Mouse (Mus musculus): Measurements from ENCODE around the gene Tnfsf13. TPM values are rescaled to one million over a fixed set of nuclear protein-coding genes. Genes with fewer than 3 reads are reported as not detected.
A peak's percentile ranks its signal among the peaks of the same experiment; 100 is the strongest.
"Not testable (repeated sequence)": the region's sequence is repeated elsewhere in the genome, so short reads cannot be mapped to it uniquely, and the experiment has no call there.

Tnfsf13 gene
- total RNA-seq, 2 experiments from 2014 or later, result 1.5 to 1.7 TPM

DNA sequence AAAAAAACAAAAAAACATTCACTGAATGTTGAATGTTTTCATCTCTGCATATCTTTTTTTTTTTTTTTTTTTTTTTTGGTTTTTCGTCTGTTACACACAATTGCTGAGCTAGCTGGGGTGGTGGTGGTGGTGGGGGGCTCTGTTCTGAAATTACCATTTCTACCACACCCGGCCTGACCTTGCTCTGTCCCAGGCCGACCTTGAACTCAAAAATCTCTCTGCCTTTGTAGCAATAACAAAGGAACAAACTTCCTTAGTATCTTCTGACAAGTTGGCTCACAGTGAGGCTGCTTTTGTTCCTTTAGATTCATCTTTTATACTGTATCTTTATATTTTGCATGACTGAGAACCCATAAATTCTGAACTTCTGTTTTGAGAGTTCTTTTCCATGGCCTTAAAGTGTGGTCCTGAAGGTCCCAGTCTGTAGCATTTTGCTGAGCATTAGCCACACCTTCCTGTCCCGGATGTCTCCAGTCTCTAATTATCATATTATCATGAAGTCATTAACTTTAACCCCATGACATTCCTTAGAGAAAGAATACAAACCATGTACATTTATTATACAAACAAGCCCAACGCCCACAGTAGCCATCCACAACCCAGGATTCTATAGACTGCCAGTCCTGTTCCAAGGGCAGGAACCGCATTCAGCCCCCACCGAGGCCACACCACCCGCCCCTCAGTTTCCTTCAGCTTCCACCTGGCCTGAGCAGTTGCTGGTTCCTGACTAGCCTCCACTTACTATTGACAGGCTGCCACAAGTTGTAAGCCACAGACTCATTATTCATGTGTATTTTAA, 18.4 kb upstream of the Tnfsf13 start:
- no peak for DNase-seq

DNA sequence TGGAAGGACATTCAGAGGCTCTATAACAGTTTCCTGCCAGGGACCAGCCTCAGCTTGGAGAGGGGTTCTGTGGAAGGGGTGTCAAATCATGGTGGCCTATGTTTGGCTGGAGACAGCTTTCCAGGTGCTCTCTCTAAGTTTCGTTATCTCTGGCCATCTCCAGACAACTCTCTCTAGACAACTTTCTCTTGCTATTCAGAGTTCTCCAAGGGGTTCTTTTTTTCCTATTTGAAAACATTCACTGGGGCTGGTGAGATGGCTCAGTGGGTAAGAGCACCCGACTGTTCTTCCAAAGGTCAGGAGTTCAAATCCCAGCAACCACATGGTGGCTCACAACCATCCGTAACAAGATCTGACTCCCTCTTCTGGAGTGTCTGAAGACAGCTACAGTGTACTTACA, 17.8 kb upstream of the Tnfsf13 start:
- not testable (repeated sequence) for DNase-seq

DNA sequence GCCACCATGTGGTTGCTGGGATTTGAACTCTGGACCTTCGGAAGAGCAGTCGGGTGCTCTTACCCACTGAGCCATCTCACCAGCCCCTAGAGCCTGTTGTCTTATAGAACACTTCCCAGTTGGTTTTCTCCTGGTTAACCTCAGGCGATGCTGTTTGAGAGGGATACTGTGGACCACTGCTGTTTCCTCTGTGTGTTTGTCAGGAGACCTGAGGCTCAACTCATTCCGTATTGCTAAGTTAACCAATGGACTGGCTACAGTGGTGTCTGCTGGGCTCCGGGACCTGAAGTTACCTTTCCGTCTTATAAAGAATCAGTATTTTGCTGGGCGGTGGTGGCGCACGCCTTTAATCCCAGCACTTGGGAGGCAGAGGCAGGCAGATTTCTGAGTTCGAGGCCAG, 17.3 kb upstream of the Tnfsf13 start:
- not testable (repeated sequence) for DNase-seq

DNA sequence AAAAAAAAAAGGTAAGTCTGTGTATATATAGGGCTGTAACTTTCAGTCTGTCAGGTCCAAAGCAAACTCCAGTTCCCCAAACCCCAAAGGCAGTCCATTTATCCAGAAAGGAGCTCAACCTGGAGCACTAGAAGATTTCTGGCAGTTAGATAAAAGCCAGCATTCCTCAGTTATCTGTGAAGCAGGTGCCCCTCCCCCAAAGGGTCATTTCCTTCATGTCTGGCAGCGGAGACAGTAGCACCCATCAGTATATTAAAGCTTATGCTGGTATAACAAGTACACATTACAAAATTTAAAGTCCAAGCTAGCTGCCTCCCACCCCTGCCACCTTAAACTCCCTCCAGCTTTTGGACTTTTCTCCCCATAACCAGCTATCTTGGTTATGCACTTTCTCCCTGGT, 14.0 kb upstream of the Tnfsf13 start:
- no peak for DNase-seq

DNA sequence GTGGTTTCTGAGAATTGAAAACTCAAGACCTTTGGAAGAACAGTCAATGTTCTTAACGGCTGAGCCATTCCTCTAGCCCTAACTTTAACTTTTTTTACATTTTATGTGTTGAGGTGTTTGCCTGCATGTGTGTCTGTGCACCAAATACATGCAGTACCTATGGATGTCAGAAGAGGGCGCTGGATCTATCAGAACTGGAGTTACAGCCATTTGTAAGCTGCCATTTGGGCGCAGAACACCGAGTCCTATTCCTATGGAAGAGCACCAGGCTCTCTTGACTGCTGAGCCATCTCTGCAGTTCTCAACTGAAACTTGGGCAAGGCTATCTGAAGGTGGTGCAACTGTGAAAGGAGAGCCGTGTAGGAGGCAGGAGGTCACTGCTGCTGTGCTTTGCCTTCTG, 13.0 kb upstream of the Tnfsf13 start:
- no peak for DNase-seq

DNA sequence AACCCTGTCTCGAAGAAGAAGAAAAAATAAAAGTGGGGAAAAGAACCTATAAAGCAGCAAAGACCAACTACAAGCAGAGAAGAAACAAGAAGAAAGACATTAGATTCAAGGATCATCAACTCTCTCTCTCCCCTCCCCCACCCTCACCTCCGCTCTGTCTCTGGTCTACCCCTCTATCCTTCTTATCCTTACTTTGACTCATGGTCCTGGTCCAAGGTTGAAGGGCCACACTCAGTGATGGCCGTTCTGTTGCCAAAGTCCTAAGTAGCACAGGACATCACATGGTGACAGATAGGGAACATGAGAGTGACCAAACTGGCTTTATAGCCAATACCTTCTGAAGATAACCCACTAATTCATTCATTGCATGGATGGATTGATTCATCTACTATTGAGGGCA, 11.8 kb upstream of the Tnfsf13 start:
- no peak for DNase-seq

DNA sequence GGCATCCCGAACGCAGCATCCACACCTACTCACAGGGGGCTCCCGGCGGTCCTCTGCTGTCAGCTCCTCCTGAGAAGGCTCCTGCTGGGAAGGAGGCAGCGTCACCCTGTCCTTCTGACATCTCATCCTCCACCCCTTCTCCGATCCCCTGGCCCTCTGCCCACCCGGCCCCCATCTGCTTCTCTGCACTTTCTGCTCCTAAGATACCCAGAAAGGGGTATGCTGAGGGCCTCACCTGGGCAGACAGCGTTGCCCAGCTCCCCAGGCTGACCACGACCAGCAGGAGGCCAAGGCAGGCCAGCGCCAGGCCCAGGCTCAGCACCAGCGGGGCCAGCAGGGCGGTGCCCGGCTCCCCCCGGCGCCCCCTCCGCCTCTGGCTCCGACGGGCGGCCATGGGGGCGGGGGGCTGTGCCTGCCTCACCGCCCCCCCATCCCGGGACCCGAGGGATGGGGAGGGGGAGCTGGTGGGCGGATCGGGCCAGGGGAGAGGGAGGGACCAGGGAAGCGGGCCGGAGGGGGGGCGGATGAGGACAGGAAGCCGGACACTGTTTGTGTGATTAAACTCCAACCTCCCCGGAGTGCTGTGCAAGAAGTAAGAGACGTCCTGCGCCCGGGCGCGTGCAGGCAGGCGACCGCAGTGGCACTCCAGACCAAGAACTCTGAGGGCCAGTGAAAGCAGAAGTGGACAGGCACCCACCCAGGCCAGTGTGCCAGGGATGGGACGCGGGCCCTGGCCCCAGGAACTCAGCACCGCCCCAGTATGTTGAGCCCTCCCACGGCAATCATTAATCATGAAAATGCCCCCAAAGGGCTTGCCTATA, 10.0 kb upstream of the Tnfsf13 start, which contains the start of the genes Tnfsf12 and Tnfsfm13:
Gene Tnfsf12, minus strand, starts transcription at position 489 of the 821 bp plus-strand sequence.
Gene Tnfsfm13, minus strand, starts transcription at position 738 of the 821 bp plus-strand sequence.
- DNase-seq, result peak; percentile 89 to 92

DNA sequence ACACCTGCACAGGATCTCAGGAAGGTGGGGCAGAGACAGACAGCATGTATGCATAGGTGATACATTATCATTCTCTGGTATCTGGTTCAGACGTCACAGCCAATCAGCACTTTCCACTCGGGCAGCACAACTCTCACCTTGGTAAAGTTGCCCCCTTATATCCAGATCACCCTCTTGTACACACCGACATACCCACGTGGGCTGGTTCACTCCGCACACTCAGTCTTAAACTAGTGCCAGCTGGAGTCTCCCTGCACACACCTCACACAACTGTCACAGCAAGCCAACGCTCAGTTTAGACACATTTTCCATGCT, 9.4 kb upstream of the Tnfsf13 start:
- DNase-seq, result no peak

DNA sequence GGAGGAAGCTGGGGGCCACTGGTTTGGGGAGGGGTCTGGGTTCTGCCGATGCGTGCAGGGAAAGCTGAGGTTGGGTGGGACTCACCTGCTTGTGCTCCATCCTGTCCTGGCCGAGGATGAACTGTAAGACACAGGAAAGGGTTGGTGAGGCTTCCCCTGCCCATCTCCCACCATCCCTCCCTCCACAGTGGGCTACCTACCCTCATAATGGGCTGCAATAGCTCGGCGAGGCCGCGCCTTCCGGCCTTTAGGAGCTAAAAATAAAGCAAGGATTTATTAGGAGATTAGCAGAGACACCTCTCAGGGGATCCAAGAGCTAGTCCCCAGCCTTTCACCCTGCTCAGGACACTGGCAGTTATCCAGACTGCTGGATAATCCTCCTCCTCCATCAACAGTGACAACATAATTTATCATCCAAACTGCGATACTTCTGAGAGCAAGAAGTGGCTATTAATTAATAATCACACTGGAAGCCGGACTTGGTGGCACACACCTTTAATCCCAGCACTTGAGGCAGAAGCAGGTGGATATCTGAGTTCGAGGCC, 7.9 kb upstream of the Tnfsf13 start:
- DNase-seq, result no peak

DNA sequence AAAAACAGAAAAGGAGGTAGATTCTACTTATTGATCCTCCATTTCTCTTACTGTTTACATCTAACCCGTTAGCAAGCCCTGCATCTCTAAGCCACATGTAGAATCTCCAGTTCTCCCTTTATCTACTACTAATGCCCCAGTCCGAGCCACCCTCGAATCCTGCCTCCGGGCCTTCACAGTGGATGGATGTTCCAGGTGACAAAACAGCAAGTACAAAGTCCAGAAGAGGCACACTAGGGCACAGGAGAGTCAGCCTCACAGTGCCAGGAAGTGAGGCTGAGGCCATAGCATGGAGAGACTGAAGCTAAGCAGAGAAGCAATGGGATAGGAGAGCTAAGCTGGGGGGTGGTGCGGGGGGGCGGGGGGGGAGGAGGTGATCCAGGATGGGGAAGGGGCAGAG, 7.3 kb upstream of the Tnfsf13 start:
- no peak for DNase-seq

DNA sequence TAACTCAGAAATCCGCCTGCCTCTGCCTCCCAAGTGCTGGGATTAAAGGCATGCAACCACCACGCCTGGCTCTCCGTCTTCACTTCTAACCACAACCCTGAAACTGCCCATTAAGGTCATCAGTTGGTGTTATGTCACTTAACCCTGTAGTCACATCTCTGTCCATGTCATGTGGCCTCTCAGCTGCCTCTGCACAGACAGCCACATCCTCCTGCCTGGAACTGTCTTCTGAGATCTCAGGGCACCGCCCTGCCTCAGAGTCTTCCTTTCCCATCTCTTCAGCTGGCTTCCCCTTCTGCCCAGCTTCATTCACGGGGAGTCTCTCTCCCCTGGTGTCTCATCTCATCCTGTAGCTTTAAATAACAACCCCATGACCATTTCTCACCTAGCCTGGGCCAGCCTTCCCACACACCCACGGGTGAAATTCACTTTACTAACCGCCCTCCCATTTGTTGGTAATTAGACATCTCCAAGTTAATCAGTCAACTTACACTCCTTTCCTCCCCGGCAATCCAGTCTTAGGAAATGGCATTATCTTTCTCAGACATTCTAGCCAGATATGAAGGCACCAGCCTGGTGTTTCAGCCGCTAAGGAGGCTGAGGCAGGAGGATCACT, 6.7 kb upstream of the Tnfsf13 start:
- peak in 1 of 2 experiments; percentile 60 for DNase-seq

DNA sequence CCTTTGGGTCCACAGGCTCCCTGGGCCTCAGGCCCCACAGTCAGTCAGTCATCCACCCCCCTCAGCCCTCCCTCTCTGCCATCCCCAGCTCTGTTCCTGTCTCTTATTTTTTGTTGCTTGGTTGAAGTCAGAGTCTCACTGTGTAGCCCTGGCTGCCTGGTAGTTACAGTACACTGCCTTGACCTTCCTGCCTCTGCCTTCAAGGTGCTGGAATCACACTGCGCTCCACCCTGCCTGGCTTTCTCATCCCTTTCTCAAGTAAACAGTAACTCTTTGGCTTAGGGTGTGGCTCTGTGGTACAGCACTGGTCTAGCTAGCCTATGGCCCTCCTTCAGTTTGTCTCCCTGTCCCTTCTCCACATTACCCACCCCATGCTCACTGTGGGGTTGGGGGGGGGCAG, 4.3 kb upstream of the Tnfsf13 start:
- no peak for DNase-seq

DNA sequence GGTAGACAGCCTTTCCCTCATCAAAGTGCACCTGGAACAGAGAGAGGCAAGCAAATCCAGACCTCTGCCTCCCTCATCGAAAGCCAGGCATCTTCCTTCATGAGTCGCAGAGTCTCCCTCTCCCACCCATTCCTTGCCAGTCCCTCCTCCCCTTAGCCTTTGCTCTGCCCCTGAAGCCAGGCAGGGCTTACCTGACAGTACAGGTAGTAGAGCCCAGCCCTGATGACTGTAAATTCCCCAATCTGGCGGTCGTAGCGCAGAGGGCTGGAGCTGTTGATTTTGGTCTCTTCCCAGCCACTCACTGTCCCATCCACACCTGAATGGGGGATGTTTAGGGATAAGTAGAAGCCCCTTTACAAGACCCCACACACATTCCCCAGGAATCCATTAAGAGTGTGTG, 1.5 kb upstream of the Tnfsf13 start:
- no peak for DNase-seq

DNA sequence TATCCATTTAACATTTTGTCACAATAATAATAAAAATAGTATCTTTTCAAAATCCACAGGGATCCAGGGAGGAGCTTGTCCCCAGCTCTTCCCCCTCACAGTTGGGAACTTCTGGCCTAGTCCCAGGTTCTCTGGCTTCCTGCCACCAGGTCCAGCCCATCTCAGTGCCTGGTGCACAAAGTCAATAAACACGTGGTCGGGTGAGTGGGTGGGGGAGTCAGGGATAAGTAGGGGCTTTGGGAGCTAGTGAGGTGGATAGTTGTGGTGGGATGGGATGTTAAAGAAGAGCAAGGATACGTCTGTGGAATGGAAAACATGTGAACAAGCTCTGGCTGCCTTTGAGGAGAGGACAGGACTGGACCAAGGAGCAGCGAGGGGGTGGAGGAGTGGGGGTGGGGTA, 793 bp upstream of the Tnfsf13 start:
- DNase-seq, result peak; percentile 90 to 91

DNA sequence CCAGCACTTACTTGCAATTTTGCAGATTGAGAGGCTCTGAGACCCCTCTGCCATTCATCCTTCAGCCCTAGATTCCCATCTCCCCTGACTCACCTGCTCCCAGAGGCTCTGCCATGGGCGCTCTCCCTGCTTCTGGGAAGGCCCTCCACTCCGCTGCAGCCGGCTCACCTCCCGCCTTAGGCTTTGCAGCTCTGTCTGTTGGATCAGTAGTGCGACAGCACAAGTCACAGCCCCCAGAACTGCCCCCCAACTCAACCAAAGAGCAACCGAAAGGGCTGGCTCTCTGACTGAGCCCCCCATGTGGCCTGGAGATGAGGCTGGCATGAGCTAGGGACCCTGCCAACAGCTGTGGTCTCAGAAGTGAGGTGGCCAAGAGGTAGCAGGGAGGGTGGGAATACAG, 648 bp downstream of the Tnfsf13 start:
- DNase-seq, result no peak

DNA sequence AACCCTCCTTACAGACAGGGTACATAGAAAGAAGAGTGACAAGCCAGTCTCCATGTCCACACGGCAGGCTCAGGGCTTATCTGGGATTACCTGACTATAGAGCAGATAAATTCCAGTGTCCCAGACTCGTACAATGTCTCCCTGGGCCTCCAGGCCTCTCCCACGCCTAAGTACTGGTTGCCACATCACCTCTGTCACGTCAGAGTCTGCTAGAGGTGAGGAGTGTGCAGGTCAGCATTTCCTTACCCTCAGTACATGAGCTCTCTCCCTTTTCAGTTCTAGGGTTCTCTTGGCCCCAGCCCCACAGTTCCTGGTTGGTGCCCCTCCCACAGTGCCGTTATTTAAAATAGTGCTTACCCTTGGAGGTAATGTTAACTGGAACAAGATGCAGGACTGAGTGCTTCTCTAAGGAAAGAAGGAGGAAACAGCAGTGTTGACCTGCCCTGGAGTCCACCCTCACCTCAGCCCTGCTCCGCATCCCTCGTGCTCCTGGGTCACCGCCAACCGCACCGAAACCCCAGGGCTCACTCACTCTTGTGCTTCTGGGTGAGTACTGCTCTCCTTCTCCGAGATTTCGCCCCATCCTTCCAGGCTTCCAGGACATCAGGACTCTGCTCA, 1.3 kb downstream of the Tnfsf13 start:
- DNase-seq, result peak; percentile 35 to 42

DNA sequence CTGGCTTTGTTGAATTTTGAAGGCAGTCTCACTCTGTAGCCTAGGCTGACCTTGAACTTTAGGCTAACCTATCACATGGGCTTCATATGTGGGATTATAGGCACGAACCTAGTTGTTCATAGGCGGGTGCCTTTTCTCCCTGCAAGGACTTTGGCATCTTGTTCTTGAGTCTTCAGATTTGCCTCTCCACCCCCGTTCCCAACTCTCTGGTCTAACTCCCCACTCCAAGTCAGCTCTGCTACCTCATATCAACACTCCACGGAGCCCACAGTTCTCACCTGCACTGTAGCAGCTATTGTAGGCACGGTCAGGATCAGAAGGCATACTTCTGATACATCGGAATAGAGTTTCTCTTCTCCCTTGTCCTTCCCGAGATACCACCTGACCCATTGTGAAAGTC, 2.0 kb downstream of the Tnfsf13 start:
- DNase-seq, result no peak

DNA sequence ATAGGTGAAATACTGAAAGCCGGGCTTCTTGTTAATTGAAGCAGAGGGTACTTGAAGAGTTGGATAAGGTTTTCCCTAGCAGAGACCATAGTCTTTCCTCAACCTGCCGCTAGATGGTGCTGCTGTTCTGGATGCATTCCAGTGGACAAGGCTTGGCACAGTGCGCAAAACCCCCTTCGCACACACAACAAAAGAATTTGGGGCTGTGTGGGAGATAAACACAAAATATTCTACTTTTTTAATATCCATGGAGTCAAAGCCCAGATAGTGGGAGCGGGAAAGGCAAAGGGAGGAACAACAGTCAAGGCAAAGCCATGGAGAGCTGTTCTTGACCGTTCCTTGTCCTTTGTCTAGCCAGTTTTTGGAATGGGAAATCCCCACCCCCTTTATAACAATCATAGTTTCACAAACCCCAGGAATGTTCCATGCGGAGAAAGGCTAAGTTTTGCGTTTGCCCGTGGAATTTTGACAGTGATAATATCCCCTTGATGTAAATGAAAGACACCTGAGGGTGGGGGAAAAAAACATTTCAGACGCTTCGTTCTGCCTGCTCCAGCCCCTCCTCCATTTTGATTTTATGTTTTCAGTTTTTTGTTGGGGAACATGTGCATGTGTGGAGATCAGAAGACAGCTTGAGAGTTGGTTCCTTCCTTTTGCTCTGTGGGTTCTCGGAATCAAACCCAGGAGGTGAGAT, 2.6 kb downstream of the Tnfsf13 start:
- DNase-seq, result peak; percentile 90 to 96

DNA sequence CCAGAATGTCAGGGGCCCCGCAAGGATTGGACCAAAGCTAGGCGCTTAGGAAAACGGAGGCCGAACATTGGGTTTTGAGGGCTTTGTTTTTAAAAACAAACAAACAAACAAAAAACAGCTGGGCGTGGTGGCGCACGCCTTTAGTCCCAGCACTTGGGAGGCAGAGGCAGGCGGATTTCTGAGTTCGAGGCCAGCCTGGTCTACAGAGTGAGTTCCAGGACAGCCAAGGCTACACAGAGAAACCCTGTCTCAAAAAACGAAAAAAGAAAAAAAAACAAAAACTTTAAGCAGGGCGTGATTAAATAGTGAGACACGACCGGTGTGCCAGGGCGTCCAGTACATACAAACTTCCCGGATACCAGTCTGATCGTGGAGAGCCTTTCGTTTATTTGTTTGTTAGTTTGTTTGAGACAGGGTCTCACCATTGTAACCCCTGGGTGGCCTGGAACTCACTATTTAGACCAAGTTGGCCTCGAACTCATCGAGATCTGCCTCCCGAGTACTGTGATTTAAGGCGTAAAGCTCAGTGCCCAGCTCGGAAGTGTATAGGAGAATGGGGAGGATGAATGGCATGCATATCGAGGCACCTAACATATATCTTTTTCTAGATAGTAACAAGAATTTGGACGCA, 3.3 kb downstream of the Tnfsf13 start:
- no peak for DNase-seq

DNA sequence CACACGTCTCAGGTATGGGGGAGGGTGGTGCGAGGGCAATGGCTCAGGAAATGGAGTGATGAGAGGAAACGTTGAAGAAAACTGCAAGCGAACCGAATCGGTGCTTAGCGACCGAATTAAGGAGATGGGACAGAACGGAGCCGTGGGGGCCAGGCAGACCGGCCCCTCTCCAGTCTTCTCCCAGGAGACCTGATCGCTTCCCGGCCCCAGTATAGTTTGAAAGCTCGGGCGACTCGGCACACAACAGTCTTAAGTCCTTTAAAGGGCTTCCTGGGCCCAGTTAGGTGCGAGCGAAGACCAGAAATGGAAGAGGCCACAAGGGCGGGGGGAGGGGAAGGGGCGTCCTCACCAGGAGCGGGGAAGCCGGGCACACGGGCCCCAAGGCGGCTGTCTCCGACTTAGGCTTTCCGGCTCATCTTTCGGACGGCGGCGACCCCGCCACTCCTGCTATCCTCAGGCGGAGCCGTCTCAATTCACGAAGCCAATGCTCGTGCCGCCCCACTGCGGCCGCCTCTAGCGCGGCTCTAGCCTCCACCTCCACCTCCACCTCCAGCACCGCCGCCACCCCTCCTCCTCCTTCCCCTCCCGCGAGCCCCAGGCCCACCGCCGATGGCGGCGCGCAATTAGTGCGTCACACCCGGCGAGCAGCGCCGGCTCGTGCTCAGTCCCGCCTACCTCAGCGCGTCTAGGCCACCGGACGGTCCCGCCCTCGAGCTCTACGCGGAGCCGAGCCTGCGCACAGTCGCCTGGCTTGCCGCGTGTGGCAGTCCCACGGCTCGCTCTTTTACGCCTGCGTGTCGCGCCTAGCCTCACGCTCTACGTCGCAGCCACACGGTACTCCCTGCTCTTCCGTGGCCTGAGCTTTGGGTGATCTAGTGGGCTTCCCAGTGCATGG, 4.0 kb downstream of the Tnfsf13 start, which contains the start of gene Senp3:
Gene Senp3, minus strand, starts transcription at position 771 of the 895 bp plus-strand sequence.
- peak; percentile 95 to 98 for DNase-seq
